Mouse (Mus musculus) left cerebral cortex, adult 8-10 months (tissue): ENCODE data around the gene Trdn. TPM values are rescaled to one million over a fixed set of nuclear protein-coding genes. Genes with fewer than 3 reads are reported as not detected.

Experiments
- DNase-seq, 2 experiments: peaks; one replicate each; pipeline ENCODE4 v3.0.0; 2022; ENCODE audit warnings: low spot score in 2 of 2
- total RNA-seq, 4 experiments: library from RNA; stranded (reverse); gene quantifications; 2 replicates each; pipeline ENCODE4 v1.2.4; 2022

The Trdn gene
- 1 to 10 TPM in 2 of 4 experiments, under 1 TPM in 2; 0.61 to 1.3 (median 0.90) TPM for total RNA-seq

DNA sequence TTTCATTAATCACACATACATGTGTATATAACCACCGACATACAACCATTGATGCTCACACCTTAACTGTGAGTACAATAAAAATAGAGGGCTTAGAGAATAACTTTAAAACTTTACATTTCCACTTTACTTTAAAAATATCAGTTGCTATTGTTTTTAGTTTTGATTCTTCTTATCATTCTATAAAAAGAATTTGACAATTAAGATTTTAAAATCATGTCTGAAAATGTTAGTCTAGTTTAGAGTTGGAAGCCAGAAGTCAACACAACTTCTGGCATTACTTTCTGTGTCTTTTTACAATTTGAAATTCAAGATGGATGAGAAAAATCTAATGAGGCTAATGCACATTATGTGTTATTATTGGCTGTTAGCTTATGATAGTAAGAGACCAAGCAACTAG lies at the start of gene Trdn:
TSS of gene Trdn (plus strand) at position 301 of the 400 bp plus-strand sequence.
- no peak for DNase-seq

DNA sequence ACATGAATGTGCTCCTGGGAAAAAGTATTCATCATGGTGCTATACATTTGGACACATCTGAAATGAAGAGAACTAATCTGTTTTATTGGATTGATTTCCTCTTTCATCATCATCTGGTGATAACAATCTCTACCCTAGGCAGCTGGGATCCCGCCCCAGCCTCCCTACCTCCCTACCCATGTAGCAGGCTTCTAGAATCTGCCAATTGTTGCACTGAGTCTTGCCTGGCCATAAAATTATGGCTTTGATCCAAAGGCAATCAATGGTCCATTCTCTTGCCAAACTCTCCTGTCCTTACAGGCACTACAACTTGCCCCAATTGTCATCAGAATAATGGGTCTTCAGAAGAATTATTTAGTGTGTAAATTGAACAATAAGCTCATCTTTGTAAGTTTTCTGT lies 19.6 kb upstream of the Trdn start:
- DNase-seq, result no peak

DNA sequence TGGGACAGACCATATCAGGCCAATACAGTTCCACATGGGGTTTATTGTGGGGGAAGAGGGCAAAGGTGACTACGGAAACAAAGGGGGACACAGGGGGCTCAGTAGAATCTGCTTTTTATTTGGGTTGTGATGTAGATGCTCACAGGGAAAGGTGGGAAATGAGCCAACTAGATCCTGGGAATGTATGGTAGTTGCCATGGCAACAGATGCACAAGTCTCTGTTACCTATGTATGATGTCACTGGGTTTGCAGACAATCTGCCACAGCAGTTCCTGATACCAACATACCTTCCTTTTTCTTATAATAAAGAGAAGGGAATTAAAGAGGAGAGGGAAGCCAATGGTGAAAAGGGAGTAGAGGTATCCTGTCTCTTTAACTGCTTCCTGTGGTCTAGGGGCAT lies 14.8 kb upstream of the Trdn start:
- no peak for DNase-seq

DNA sequence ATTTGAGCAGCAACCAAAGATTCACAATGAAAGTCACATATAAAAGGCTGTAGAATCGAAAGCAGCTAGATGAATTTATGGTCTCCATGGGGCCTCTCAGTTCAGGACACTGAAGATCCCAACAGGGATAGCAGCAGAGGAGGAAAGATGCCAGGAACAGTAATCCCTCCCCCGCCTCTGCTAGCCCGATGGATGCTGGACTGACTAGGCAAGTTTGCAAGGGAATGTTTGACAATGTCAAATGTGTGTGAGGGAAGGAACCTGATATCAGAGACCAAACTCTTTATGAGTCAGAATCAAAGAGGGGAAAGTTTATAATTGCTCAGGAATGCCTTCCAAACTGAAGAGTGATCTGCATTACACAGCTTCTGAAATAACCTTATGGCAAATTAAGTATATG lies 7.2 kb upstream of the Trdn start:
- no peak for DNase-seq

DNA sequence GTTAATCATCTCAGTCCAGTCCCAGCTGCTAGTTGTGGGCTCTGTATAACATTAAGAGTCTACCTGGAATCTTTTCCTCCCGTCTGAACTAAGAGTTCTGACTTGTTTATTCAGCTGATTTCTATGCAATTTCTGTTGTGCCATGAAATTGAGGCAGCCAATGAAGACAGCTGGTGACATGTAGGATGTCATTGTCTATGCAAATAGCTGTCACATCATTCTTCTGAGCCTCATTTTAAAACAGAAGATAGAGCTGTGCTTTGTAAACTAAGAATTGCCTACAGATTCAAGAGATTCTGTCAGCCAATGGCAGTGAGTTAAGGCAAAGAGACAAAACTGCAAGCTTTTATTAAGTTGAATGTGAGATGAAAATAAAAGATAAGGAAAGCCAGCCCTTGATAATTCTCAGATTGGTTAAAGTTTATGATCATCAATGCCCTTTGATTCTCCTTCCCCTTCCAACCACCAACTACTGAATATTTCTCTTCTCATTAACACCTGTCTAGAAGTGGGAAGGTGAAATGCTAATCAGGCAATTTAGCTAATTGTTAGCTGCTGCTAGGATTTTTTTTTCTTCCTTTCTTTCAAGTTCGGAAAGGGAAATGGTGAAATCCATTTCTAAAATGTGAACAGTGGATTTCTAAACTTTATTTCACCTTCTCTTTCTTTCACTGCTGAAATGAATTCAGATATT lies 1.9 kb downstream of the Trdn start:
- no peak for DNase-seq

DNA sequence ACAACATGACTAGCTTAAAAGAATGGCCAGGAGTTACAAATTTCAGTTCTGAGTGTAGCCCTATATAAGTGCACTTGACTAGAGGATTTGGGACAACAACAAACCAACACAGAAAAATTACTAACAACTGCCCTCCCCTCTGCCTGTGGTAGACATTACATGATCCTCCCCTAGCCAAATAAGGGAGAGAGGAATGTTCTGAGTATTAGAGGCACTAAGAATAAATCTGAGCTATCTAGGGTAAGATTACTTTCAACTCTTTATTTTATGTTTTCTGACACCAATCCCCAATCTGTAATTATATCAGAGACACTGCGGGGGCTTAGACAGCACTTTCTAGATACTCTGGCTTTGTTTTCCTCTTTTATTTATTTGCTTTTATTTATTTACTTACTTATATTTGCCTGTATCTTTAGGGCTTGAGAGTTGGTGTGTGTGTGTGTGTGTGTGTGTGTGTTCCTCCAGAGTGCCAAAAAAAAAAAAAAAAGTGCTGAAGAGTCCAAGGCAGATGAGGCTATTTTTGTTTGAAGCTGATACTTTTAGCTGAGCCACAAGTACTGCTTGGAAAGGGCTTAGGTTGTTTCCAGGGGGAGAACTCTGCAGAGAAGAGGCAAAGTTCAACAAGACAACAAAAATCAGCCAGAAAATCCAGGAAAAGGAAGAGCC lies 2.7 kb downstream of the Trdn start:
- DNase-seq, result no peak

DNA sequence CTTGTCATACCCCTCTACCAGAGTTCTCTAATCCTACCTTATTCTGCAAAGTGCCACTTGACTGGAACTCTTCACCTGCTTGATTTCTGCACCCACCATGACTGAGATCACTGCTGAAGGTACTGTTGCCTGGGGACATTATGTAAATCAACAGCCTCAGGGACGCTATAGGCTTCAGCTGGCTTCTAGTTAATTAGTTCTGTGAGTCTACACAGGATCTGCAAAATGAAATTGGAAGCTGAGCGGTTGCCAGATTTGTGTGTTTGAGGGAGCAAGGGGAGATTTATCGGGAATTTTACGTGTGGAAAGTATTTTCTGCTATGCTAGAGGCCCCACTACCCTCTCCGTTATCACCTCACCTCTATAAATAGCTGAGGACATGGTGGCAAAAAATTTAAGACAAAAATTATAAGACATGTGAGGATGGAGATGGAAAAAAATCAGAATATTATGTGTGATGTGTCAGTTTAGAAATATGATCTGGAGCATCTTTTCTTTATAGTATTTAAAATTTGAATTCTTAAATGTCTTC lies 3.3 kb downstream of the Trdn start:
- no peak for DNase-seq

DNA sequence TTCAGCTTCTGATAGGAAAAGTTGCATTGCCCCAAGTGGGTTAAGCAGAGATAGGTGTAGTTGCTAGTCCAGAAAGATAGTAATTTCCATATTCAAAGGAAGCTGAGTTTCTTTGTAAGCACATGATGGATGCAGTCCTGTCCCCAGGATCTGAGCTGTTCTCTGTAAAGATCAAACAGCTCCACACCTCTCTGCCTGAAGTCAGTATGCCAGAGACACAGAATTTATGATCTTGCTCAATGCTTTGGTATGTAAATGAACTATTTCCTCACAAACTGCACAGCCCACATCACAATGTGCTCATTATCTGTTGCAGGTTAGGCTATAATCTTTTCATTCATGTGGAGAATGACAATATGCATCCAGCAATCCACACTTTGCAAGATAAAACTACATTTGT lies 8.0 kb downstream of the Trdn start:
- no peak for DNase-seq

DNA sequence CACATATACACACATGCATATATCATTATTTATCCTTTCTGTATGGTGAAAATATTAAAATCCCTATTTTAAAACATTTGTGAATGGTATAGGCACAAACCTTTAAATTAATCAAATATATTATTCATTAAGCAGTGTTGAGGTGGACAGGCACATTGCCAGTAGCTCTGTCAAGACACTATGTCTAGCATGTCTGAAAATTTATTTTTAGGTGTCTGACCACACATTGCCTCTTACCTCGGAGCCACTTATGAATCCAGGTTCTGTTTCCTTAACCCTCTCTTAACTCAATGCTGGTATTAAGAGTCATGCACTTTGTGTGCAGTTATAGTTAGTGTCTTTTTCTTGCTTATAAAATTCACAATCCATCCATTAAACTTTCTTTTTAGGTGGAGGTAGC lies 12.0 kb downstream of the Trdn start:
- no peak for DNase-seq

DNA sequence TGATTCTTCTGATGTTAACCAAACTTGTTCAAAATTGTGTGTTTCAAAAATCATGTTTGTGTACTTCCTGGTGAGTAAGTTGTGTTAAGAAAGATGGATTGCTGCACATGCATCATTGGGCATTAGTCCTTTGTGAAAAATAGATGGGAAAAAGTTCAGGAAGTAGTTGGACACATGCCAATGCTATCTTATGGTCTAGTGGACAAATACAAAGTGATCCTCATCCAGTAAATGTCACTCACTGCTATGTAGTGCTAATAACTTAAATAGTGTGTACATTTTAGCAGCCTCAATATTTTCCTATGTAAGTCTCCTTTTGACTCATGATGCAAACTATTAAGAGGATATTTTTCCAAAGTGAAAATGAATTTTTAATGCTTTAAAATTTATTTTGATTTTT lies 27.6 kb downstream of the Trdn start:
- DNase-seq, result no peak

DNA sequence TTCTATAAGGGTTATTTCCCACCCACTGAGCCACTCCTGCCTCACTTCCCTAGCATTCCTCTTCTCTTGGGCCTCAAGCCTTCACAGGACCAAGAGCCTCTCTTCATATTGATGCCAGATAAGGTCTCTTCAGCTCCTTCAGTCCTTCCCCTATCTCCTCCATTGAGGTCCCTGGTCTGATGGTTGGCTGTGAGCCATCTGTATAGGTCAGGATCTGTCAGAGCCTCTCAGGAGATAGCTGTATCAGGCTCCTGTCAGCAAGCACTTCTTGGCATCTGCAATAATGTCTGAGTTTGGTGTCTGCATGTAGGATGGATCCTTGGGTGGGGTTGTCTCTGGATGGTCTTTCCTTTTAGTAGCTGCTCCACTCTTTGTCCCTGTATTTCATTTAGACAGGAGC lies 42.7 kb downstream of the Trdn start:
- no peak for DNase-seq

DNA sequence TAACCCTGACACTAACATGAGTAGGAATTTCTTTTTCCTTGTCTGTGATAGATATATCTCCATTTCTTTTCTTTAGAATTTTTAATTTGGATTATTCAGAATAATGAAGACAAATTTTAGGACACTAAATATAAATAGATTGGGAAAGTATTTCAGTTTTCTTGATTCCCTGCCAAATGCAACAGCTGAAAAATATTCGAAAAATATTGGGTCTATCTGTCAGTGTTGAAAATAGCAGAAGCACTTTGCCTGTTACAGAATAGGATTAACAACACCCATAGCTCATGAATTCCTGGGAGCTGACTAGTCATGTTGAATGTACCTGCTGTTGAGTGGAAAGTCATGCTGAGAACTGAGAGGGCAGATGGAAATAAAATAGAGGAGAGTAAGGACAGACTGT lies 64.6 kb downstream of the Trdn start:
- no peak for DNase-seq

DNA sequence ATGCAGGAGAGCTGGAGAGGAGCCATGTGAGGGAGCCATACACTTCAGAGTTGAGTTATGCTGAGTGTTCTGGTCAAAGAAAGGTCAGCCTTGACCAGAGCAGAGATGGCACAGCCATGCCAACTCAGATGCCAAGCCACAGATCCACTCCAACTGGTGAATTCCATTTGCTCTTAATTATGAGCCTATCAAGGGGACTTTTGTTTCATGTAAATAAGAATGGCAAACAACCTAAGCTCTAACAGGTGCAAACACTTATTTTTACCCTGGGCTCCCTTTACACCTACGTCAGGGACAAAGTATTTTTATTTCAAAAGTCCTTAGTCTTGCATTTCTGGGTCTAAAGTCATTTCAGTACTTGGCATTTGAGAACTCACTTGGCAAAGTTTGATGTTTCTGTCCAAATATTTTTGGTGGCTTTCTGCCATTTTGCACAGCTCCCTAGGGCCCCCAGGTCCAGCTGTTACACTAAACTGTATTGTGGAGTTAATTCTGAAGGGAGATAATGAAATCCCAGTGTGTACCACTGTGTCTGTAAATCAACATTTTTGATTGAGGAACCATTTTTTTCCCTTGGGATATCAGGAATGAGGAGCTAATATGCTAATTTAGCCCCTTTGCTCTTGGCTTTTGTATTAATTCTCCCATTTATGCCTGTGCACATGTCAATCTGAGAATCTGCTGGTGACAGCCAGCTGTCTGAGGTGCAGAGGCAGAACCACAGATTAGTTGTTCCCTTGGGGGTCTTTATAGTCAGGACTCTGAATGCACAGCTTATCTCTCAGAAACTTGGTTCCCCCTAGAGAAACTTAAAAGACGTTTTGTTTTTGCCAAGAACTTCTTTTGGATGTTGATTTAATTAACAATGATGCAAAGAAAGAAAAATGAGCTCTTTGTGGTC lies 99.6 kb downstream of the Trdn start:
- no peak for DNase-seq

DNA sequence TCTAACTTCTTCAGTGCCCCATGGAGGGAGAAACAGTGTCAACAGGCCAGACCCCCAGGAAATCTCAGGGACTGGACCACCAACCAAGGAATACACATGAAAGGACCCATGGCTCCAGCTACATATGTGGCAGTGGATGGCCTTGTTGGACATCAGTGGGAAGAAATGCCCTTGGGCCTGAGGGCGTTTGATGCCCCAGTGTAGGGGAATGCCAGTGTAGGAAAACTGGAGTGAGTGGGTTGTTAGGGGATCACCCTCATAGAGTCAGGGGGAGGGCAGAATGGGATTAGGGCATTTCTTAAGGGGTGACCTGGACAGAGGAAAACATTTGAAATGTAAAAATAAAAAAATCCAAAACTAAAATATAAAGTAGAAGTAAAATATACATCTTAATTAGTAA lies 108.7 kb downstream of the Trdn start:
- no peak for DNase-seq

DNA sequence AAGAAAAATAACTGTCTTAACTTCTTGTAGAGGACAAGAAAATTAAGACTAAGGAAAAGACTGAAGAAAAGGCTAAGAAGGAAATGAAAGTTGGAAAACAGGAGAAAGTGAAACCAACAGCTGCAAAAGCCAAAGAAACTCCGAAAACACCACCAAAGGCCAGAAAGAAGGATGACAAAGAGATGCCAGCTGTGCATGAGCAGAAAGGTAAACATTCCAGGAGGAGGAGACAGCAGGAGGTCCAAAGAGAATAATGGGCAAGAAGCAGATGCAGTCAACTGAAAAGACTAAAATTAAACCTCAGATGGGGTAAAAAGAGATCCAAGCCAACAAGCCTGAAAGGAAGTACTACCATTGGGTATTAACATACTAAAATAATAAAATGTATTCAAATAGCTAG lies 115.6 kb downstream of the Trdn start:
- no peak for DNase-seq

DNA sequence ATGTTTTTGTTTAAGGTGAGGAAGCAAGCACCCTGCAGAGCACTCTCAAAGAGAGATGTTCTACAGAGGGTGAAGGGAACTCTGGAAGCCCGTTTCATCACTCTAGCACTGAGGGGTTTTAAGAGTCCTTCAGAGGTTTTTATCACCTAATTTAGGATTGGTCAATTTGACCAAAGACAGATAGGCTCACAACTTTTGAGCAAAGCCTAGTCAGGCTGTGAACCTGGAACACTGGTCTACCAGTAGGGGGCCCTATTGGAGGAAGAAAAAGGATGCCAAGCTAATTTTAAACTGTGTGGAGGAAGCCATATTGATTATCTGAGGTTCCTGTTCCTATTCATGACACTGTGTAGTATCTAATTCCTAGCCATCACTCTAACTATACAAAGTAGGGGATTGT lies 117.9 kb downstream of the Trdn start:
- DNase-seq, result no peak

DNA sequence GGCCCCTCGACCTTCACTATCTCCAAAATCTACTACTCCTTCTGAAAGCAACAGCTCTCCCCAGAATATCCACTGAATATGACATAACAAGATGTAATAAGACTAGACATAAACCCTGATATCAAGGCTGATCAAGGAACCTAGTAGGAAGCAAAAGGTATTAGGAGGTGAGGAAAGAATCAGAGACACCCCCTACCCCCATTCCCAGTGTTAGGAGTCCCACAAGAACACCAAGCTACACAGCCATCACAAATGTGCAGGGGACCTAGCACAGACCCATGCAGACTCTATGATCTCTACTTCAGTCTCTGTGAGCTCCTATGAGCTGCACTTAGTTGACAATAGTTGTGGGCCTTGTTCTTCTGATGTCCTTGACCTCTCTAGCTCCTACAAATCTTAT lies 130.1 kb downstream of the Trdn start:
- no peak for DNase-seq

DNA sequence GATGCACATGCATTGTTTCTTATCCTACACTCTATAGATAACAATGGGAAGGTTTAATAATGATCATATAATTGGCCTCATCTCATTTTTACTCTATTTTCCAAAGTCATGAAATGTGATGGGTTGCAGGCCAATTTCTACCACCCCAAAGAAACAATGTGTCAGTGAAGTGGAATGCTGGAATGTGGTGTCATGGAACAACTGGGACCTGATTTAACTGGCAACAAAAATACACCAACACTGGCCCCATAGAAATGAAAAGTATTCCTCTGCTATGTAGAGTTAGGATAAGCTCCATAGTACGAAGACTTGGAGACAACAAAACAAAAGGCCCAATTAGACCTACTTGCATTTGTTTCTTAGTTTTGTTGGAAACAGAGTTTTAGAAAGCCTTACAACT lies 173.6 kb downstream of the Trdn start:
- DNase-seq, result no peak

DNA sequence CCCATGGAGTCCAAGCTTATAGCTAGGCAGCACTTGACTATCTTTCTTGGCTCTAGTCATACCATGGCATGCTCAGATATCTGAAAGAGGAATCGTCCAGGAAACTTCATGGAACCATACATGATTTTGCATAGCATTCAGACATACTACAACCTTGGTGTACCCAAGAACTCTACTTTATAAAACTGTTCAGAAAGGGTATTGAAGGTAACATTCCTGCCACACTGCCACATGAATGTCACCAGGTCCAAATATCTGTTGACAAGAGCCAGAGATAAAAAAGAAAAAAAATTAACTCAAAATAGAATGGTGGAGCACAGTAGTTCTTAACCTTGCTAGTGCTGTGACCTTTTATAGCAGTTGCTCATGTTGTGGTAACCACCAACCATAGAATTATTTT lies 175.8 kb downstream of the Trdn start:
- DNase-seq, result no peak

DNA sequence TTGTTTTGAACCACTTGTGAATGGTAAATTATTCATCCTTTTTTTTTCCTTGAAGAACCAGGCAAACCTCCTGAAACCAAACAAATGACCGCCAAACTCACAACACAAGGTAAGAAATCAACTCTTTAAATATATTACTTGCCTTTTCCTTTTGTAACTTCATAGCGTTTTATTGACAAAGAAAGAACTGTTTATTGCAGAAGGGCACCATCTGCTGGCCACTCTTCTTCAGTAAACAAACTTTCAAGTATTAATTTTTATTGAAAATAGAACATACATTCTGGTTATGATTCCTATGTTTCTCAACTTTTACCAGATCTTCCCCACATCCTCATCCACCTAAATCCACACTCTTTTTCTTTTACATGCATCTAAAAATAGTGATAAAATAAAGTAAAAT lies 224.6 kb downstream of the Trdn start:
- no peak for DNase-seq

DNA sequence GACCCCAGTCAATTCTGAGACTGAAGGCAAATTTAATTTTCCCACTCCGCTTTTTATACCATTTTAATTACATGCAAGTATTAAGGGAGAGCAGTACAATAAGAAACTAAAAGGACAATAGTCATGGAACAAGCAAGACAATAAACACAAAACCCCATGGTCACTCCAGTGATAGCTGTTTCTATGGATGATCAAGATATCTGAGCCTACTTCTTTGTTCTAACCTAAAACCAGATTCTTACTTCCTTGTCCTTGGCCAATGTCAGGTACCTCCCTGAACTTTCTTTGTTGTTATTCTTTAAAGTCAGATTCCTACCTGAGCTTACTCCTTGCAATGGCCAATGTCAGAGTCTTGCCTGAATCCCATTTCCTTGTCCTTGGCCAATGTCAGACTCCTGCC lies 272.7 kb downstream of the Trdn start:
- no peak for DNase-seq

DNA sequence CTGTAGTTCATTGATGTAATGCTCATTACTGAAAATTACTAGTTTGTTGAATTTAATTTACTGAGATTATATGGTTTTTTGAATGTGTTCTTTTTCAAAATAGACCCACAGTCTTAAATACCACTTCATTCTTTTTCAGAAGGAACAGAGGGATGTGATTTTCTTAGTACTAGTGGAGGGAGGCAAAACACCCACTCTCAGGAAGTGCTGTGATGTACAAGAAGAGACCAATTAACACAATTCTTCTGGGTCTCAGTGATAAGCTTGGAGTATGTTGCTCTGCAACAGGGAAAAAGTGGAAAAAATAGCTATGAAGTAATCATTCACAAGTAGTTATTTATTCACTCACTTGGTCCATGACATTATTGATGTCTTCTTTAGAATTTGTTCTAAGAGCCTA lies 286.2 kb downstream of the Trdn start:
- peak in 1 of 2 experiments; percentile 5 for DNase-seq
